Mouse (Mus musculus) midbrain, embryonic 11.5 days (tissue): ENCODE data around the gene Adap1. TPM values are rescaled to one million over a fixed set of nuclear protein-coding genes. Genes with fewer than 3 reads are reported as not detected.

Experiments used
- ATAC-seq: fragments of 200-750 bp; cut with Nextera tagmentation; 2 replicates; pipeline ENCODE4 v1.8.0; 2017; ENCODE audit warnings: moderate TSS enrichment, moderate library complexity; ENCODE audit not compliant: low FRiP score
- DNase-seq: peaks from one replicate; pipeline ENCODE4 v3.0.0; 2015; ENCODE audit warnings: low spot score; ENCODE audit errors: missing footprints
- H3K27ac ChIP-seq: fragments of 300-500 bp; sonication (generic); 2 replicates; pipeline ENCODE4 v1.5.1; 2014; ENCODE audit warnings: low read depth, low read length
- H3K27me3 ChIP-seq: fragments of 300-500 bp; sonication (generic); 2 replicates; pipeline ENCODE4 v1.6.1; 2014; ENCODE audit warnings: mild to moderate bottlenecking, low read length, moderate library complexity, mixed read lengths; ENCODE audit not compliant: control insufficient read depth, insufficient read depth
- H3K36me3 ChIP-seq: fragments of 300-500 bp; sonication (generic); 2 replicates; pipeline ENCODE4 v1.6.1; 2014; ENCODE audit warnings: mild to moderate bottlenecking, low read length, moderate library complexity, mixed read lengths; ENCODE audit not compliant: control insufficient read depth, insufficient read depth
- H3K4me1 ChIP-seq: fragments of 300-500 bp; sonication (generic); 2 replicates; pipeline ENCODE4 v1.6.1; 2014; ENCODE audit warnings: low read length; ENCODE audit not compliant: control insufficient read depth, insufficient read depth
- H3K4me2 ChIP-seq: fragments of 300-500 bp; sonication (generic); 2 replicates; pipeline ENCODE4 v1.6.1; 2014; ENCODE audit warnings: mild to moderate bottlenecking, moderate library complexity
- H3K4me3 ChIP-seq: fragments of 300-500 bp; sonication (generic); 2 replicates; pipeline ENCODE4 v1.5.1; 2014; ENCODE audit warnings: low read depth, low read length
- H3K9ac ChIP-seq: fragments of 300-500 bp; sonication (generic); 2 replicates; pipeline ENCODE4 v1.6.1; 2014; ENCODE audit warnings: low read length
- H3K9me3 ChIP-seq: fragments of 300-500 bp; sonication (generic); 2 replicates; pipeline ENCODE4 v1.6.1; 2016; ENCODE audit warnings: low read length; ENCODE audit not compliant: control insufficient read depth
- WGBS: fragments of 180-500 bp; shearing (Covaris S2); extraction: QIAGEN DNeasy Blood & Tissue Kit; methylation state at CpG from one replicate; pipeline ENCODE4 v1.1.7; 2014; 5-methylcytosine and 5-hydroxymethylcytosine counted together
- polyA plus RNA-seq: library from polyadenylated mRNA; unstranded; fragments of >200 nt; fragmentation: Nextera tagmentation; extraction: Ambion mirVana; gene quantifications from 2 replicates; pipeline ENCODE4 v1.2.1, GENCODE M21; 2014

Adap1 gene
- polyA plus RNA-seq, 1 experiment from 2014 or later: 2.4 TPM

DNA sequence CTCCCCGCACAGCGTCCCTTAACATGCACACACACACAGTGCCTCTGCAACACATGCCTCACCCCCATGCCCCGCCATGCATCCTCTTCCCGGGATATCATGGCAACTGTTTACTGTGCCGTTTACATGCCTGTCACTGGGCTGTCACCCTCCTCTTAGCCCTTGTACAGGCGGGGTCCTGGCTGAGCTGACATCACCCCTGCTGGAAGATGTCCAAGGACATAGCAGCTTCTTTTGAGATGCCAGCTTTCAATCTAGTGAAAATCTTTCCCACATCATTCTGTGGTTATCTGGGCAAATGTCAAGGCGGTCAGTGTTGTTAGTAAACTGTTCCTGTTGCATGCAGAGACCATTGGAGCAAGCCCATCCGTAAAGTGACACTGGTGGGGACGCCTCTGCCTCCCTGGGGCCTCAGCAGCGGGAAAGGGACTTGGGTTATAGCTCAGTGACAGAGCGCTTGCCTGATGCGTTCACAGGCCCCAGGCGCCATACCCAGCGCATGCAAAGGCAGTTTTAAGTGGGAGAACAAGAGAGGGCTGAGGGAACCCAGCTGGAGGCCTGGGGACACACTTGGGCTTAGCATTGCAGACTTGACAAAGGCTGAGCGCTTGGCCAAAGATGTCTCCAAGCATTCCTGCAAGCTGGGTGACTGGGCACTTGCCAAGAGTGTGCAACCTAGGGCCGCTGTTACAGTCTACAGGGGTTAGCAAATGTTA lies 54.5 kb downstream of the Adap1 start:
- 69% methylated on average over 16 of the region's 16 CpGs for WGBS
- Histone ChIP-seq H3K9me3 (no peaks in the 10 kb centered on the region), H3K27me3 (no peaks in the 10 kb centered on the region), H3K4me3 (no peak overlapping the region), H3K27ac (no peak overlapping the region), H3K36me3 (peaks cover 19% of the 10 kb centered on the region), H3K4me2 (no peak overlapping the region), H3K4me1 (peaks cover 4% of the 10 kb centered on the region), H3K9ac (no peak overlapping the region)
- DNase-seq (no peak), ATAC-seq (no peak)

GRCm38 (mm10) chr5:139267661-139268060 lies 57.8 kb downstream of the Adap1 start:
- Histone ChIP-seq H3K9me3 (no peaks in the 10 kb centered on the region), H3K27ac (no peak overlapping the region), H3K27me3 (no peaks in the 10 kb centered on the region), H3K9ac (no peak overlapping the region), H3K4me1 (peaks cover 4% of the 10 kb centered on the region), H3K4me2 (no peak overlapping the region), H3K4me3 (no peak overlapping the region), H3K36me3 (peaks cover 37% of the 10 kb centered on the region)
- 95% methylated on average over 4 of the region's 4 CpGs for WGBS
- ATAC-seq (no peak), DNase-seq (no peak)

- Histone ChIP-seq H3K9ac (no peak overlapping the region), H3K4me2 (no peak overlapping the region), H3K36me3 (peaks cover 25% of the 10 kb centered on the region), H3K4me3 (no peak overlapping the region), H3K4me1 (no peaks in the 10 kb centered on the region), H3K27me3 (no peaks in the 10 kb centered on the region), H3K9me3 (no peaks in the 10 kb centered on the region), H3K27ac (no peak overlapping the region)
- 93% methylated on average over 4 of the region's 4 CpGs for WGBS
- DNase-seq: no peak
- no peak for ATAC-seq
Measured at GRCm38 (mm10) chr5:139261403-139261802, 64.0 kb downstream of the Adap1 start.

DNA sequence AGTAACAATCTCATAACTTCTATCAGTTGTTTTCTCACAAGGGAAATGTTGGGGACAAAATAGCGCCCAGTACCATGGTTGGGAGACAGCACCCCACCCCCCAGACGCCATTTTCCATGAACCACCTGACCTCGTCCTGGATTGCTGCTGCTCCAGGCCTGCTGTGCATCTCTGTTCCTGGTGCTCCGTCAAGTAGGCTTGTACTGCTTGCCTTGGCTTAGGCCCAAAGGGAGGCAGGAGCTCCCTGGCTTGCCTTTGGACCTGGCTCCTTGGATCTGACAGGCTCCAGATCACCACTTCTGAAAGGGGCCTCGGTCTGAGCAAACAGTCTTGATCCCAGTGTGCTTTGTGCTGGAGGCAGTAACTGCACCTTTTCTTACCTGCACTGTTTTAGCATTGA lies 65.6 kb downstream of the Adap1 start:
- peaks cover 11% of the 10 kb centered on the region for H3K36me3 ChIP-seq
- no peak overlapping the region for H3K4me3 ChIP-seq
- no peaks in the 10 kb centered on the region for H3K27me3 ChIP-seq
- H3K27ac ChIP-seq: no peak overlapping the region
- DNase-seq (peak; percentile 69), ATAC-seq (no peak)
- 84% methylated on average over 5 of the region's 5 CpGs for WGBS
- no peak overlapping the region for H3K4me2 ChIP-seq
- H3K9me3 ChIP-seq: no peaks in the 10 kb centered on the region
- H3K9ac ChIP-seq: no peak overlapping the region
- 0 out of 2 replicates have a peak, but pooled peaks cover 2% of the 10 kb centered on the region for H3K4me1 ChIP-seq

DNA sequence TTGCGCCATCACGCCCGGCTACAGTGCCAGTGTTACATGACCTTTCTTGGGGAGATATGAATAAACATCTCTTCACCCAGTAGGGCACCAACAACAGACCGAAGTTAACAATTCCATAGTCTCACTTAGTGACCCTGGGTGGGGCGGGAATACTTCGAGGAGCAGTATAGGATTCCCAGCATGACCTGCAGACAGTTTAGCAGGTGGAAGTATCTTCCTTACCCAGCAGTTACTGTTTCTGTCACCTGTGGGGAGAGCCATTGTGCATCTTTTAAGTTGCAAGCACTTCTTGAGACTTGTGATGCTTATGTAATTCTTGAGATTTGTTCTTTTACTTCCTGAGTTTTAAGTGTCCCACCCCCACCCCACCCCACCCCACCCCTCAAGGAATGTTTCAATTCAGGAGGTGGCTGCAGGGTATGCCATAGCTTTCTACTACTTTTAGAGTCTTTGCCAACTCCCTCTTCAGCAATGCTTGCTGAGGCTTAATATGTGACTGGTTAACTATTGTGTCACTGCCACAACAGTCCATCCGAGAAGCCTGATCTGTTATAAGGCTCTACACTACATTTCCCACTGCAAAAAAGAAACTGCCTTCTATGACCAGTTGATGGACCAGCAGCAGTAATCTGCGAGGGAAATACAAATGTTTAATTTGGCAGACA lies 66.9 kb downstream of the Adap1 start:
- ATAC-seq (no peak), DNase-seq (peak; percentile 62)
- no peaks in the 10 kb centered on the region for H3K9me3 ChIP-seq
- no peak overlapping the region for H3K4me3 ChIP-seq
- no peaks in the 10 kb centered on the region for H3K27me3 ChIP-seq
- no peak overlapping the region for H3K9ac ChIP-seq
- H3K4me2 ChIP-seq: no peak overlapping the region
- H3K4me1 ChIP-seq: peaks cover 5% of the 10 kb centered on the region
- peaks cover 3% of the 10 kb centered on the region; the same call in 1 of the 2 replicates for H3K36me3 ChIP-seq
- 91% methylated on average over 8 of the region's 8 CpGs for WGBS
- no peak overlapping the region for H3K27ac ChIP-seq

DNA sequence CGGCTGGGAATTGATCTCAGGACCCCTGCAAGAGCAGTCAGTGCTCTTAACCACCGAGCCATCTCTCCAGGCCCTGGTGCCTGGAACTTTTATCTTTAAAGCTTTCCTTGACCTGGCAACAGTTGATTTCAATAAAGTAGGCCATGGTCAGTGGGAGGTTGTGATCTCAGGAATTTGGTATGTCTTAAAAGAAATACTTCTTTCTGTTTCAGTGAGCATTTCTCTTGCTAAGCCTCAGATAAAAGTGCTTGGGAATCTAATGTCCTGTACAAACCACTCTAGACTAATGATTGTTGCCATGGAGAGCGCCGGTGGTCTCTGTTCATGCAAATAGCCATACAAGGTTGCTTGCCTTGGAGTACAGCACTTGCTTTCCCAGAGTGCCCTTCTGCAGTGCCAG lies 67.6 kb downstream of the Adap1 start:
- no peak for ATAC-seq

GRCm38 (mm10) chr5:139257265-139257664 lies 68.2 kb downstream of the Adap1 start:
- H3K4me3 ChIP-seq: no peak overlapping the region
- H3K36me3 ChIP-seq: peaks cover 3% of the 10 kb centered on the region; the same call in 1 of the 2 replicates
- H3K4me1 ChIP-seq: peaks cover 8% of the 10 kb centered on the region
- WGBS: 97% methylated on average over 1 of the region's 1 CpGs
- H3K27ac ChIP-seq: no peak overlapping the region
- no peaks in the 10 kb centered on the region for H3K27me3 ChIP-seq
- ATAC-seq: no peak
- H3K4me2 ChIP-seq: no peak overlapping the region
- no peak overlapping the region for H3K9ac ChIP-seq
- no peaks in the 10 kb centered on the region for H3K9me3 ChIP-seq
- peak; percentile 77 for DNase-seq

More for the DNA sequence above, 67.6 kb downstream of the Adap1 start:
- H3K9me3 ChIP-seq: no peaks in the 10 kb centered on the region
- H3K4me3 ChIP-seq: no peak overlapping the region
- no peak overlapping the region for H3K27ac ChIP-seq
- DNase-seq: peak; percentile 14
- peaks cover 3% of the 10 kb centered on the region; the same call in 1 of the 2 replicates for H3K36me3 ChIP-seq
- no peak overlapping the region for H3K4me2 ChIP-seq
- 72% methylated on average over 4 of the region's 4 CpGs for WGBS
- no peaks in the 10 kb centered on the region for H3K27me3 ChIP-seq
- H3K4me1 ChIP-seq: peaks cover 8% of the 10 kb centered on the region
- H3K9ac ChIP-seq: no peak overlapping the region

GRCm38 (mm10) chr5:139256211-139256765 lies 69.1 kb downstream of the Adap1 start:
- peaks cover 11% of the 10 kb centered on the region for H3K4me1 ChIP-seq
- H3K27me3 ChIP-seq: no peaks in the 10 kb centered on the region
- 82% methylated on average over 3 of the region's 3 CpGs for WGBS
- peaks cover 3% of the 10 kb centered on the region; the same call in 1 of the 2 replicates for H3K36me3 ChIP-seq
- H3K4me2 ChIP-seq: no peak overlapping the region
- ATAC-seq (no peak), DNase-seq (peak; percentile 66)
- no peaks in the 10 kb centered on the region for H3K9me3 ChIP-seq
- no peak overlapping the region for H3K4me3 ChIP-seq
- H3K27ac ChIP-seq: no peak overlapping the region
- H3K9ac ChIP-seq: no peak overlapping the region

GRCm38 (mm10) chr5:139255777-139256176 lies 69.6 kb downstream of the Adap1 start:
- H3K9ac ChIP-seq: no peak overlapping the region
- H3K4me3 ChIP-seq: no peak overlapping the region
- peak; percentile 77 for DNase-seq
- no peak overlapping the region for H3K4me2 ChIP-seq
- no peaks in the 10 kb centered on the region for H3K27me3 ChIP-seq
- no peak overlapping the region for H3K27ac ChIP-seq
- no peaks in the 10 kb centered on the region for H3K9me3 ChIP-seq
- H3K4me1 ChIP-seq: peaks cover 11% of the 10 kb centered on the region
- ATAC-seq: no peak
- 94% methylated on average over 6 of the region's 6 CpGs for WGBS
- peaks cover 3% of the 10 kb centered on the region; the same call in 1 of the 2 replicates for H3K36me3 ChIP-seq
